Mouse (Mus musculus): Measurements from ENCODE around the gene Ribc1.

DNA sequence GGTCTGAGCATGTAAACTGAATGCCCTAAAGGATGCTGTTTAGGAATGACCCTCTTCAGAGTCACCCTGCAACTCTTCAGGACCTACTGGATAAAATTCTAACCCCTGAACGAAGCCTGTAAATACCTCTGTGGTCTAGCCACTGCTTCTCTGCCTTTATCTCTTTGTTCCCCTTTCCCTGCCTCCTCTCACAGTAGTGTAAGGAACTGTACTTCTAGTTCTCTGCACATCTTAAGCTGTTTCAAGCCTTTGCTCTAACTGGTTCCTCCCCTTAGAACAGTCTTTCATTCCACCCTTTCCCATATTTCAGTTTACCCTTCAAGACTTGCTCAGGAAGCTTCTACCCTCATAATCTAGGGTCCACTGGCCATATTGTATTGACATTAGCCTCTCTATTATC lies 8.2 kb downstream of the Ribc1 start:
- TF ChIP-seq POLR2A (IDR thresholded peaks at IDR 0.05; ENCODE audit: low read depth, low read length) (no peak), CTCF (conservative IDR thresholded peaks at IDR 0.05; ENCODE audit: insufficient read depth, insufficient read length, low read depth, low read length) (no peak)

Measured in kidney, adult 2 months (tissue).